Mouse (Mus musculus) lung, adult 2 months (tissue): ENCODE measurements at regions not wholly inside any gene's neighbourhood (a gene's known extent, or its start where the extent isn't known, plus 50 kb on each side); places are given as distances from the start of the nearest gene placed in this dataset.

Experiments used
- CTCF ChIP-seq: fragments of 200-500 bp; IDR thresholded peaks from 2 replicates; pipeline ENCODE4 v1.5.1; 2011; ENCODE audit warnings: mild to moderate bottlenecking, low read length, control low read depth; ENCODE audit not compliant: insufficient read depth
- POLR2A ChIP-seq: fragments of 200-500 bp; IDR thresholded peaks from 2 replicates; pipeline ENCODE4 v1.6.1; 2011; ENCODE audit warnings: low read depth, mild to moderate bottlenecking, control low read depth, low read length, borderline replicate concordance; ENCODE audit errors: extremely low read depth

DNA sequence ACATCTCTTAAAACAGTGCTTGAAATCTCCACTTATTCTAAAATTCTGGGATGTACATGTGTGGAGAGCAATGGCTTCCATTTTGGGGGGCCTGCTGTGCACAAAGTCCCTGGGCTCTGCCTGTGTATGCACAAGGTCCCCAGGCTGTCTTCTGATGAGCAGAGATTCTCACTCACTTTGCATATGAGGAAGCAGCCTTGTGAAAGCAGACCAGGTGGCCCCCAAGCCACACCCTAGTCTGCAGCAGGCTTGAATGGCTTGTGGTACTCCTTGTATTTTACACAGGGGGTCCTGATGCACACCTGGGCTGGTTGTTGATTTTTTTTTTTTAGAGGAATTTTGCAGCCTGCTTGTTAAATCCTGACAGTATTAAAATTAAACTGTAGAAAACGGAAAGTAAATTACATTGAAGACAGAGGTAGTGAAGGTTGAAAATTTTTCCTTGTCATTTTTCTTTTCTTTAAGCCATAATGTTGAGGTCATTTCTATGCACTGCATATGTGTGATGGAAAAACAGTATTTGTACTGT, 1413.8 kb downstream of the Gsdmc2 start:
- TF ChIP-seq CTCF (no peak), POLR2A (no peak)
